Mouse (Mus musculus): Measurements from ENCODE around the gene Cacna1i. TPM values are rescaled to one million over a fixed set of nuclear protein-coding genes. Genes with fewer than 3 reads are reported as not detected.
A peak's percentile ranks its signal among the peaks of the same experiment; 100 is the strongest.

Cacna1i gene
- polyA plus RNA-seq, 1 experiment from 2014 or later, result 0.64 TPM

DNA sequence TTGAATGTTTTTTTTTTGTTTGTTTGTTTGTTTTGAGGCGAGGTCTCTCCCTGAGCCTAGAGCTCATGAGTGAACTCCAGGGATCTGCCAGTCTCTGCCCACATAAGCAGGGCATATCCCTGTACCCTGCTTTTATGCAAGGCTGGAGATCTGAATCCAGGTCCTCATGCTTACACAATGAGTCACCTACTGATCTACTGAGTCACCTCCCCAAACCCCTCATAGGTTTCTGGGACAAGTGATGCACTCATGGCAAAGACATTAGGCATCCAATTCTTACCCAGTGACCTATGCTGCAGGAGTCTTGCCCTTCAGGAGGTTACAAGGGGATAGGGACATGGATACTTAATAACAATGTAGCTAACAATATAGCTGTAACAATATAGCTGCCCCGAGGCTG is 100.1 kb downstream of the Cacna1i start:
- 84% methylated on average over 2 of the region's 2 CpGs for WGBS
- H3K4me3 ChIP-seq, result no peak overlapping the region
- no peaks in the 10 kb centered on the region for H3K36me3 ChIP-seq
- no peaks in the 10 kb centered on the region for H3K27me3 ChIP-seq
- ATAC-seq (ENCODE audit: low FRiP score, low read depth), result no peak
- no peak overlapping the region for H3K9ac ChIP-seq
- H3K27ac ChIP-seq (replicated peaks), result no peak overlapping the region
- no peaks in the 10 kb centered on the region for H3K4me1 ChIP-seq (replicated peaks)
- no peak overlapping the region for H3K4me2 ChIP-seq
- no peaks in the 10 kb centered on the region for H3K9me3 ChIP-seq

DNA sequence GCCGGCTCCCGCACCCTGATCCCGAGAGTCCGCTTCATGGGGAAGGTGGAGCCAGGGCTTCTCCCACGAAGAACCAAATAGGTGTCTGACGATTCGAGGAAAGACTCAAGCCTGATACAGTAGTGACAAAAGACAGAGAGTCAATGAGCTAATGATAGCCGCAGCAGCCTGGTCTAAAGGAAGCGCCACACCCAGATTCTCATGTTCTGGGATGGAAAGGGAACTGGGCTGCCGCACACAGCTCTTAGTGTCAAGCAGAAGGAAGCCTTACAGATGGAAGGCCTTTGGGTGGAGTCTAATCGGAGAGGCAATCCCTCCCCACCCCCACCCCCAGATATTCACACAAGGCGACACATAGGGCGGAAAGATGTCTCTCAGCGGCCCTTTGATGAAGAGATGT is 104.8 kb downstream of the Cacna1i start:
- H3K27me3 ChIP-seq, result no peaks in the 10 kb centered on the region
- H3K4me3 ChIP-seq, result no peak overlapping the region
- no peaks in the 10 kb centered on the region for H3K36me3 ChIP-seq
- no peaks in the 10 kb centered on the region for H3K9me3 ChIP-seq
- H3K27ac ChIP-seq (replicated peaks), result no peak overlapping the region
- no peak overlapping the region for H3K9ac ChIP-seq
- no peak for ATAC-seq (ENCODE audit: low FRiP score, low read depth)
- 91% methylated on average over 14 of the region's 14 CpGs for WGBS
- no peaks in the 10 kb centered on the region for H3K4me1 ChIP-seq (replicated peaks)
- no peak overlapping the region for H3K4me2 ChIP-seq

GRCm38 (mm10) chr15:80395035-80395434 is 108.0 kb downstream of the Cacna1i start:
- no peaks in the 10 kb centered on the region for H3K27me3 ChIP-seq
- WGBS, result 67% methylated on average over 19 of the region's 22 CpGs
- H3K9me3 ChIP-seq, result no peaks in the 10 kb centered on the region
- ATAC-seq (ENCODE audit: low FRiP score, low read depth), result no peak
- H3K9ac ChIP-seq, result no peak overlapping the region
- no peak overlapping the region for H3K27ac ChIP-seq (replicated peaks)
- no peak overlapping the region for H3K4me3 ChIP-seq
- no peaks in the 10 kb centered on the region for H3K36me3 ChIP-seq
- no peak overlapping the region for H3K4me2 ChIP-seq
- no peaks in the 10 kb centered on the region for H3K4me1 ChIP-seq (replicated peaks)

- Histone ChIP-seq H3K9ac (no peak overlapping the region), H3K27me3 (no peaks in the 10 kb centered on the region), H3K36me3 (no peaks in the 10 kb centered on the region), H3K4me1 (replicated peaks) (peaks cover 17% of the 10 kb centered on the region), H3K27ac (replicated peaks) (no peak overlapping the region), H3K4me2 (no peak overlapping the region), H3K4me3 (no peak overlapping the region), H3K9me3 (no peaks in the 10 kb centered on the region)
- 86% methylated on average over 1 of the region's 1 CpGs for WGBS
- ATAC-seq (ENCODE audit: low FRiP score, low read depth), result no peak
Observed at GRCm38 (mm10) chr15:80399451-80399850, 112.4 kb downstream of the Cacna1i start.

DNA sequence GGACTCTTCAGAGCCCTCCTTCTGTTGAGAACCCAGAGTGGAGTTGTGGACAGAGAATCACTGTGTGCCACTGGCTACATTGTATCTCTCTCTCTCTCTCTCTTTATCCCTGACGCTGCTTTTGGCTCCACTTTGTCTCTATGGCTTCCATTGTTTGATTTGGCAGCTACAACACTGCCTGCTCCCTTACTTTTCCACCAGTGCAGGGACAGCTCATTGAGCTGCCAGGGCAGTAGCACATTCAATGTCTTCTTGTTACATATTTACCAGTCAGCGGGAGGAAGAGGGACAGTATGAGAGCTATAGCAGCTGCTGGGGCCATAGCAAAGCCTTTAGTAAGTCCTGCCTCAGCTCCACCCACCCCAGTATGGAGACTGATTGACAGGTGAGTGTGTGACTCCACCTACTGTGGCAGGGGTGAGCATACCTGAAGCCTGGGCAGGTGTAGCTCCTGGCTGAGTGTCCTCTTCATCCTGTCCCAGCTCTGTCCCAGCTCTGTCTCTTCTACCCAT is 114.4 kb downstream of the Cacna1i start:
- H3K36me3 ChIP-seq, result no peaks in the 10 kb centered on the region
- peak; percentile 54 for ATAC-seq (ENCODE audit: low FRiP score, low read depth)
- no peak overlapping the region for H3K9ac ChIP-seq
- H3K27ac ChIP-seq (replicated peaks), result peak overlapping the region; percentile 56
- H3K4me1 ChIP-seq (replicated peaks), result peaks cover 17% of the 10 kb centered on the region
- 23% methylated on average over 2 of the region's 2 CpGs for WGBS
- H3K4me3 ChIP-seq, result no peak overlapping the region
- no peak overlapping the region for H3K4me2 ChIP-seq
- H3K27me3 ChIP-seq, result no peaks in the 10 kb centered on the region
- H3K9me3 ChIP-seq, result no peaks in the 10 kb centered on the region

DNA sequence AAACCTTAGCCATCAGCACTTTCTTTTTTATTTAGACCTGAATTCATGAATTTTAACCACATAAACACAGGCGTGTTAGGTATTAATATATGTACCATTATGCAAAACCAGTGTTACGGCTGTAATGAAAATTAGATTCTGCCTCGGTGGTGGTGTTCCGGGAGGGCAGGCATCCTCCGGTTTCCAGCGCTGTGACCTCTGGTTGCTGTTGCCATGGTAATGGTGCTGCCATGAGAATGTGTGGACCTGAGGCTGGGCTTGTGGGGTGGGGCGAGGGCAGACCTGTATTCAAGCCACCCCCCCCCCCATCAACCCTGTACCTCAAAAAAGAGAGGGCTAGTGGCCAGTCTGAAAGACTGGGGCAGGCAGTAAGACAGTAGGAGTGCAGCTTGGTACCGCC is 114.9 kb downstream of the Cacna1i start:
- H3K27ac ChIP-seq (replicated peaks), result no peak overlapping the region

DNA sequence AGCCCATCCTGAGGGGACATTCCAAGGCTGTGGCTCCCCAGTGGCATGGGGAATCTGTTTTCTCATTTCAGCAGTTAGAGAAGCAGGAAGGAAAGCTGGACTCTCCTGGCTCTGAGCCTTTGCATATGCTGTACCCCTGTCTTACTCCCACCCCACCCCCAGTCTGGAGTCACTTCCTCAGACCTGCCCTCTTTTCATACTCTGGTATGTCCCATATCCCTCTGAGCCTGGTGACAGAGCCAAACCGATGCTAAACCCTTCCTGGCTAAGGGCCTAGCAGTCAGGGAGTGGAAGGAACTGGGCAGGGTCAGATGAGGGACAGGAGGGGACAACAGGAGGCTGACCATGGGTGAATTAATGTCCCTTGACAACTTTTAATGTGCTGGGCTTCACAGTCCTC is 120.8 kb downstream of the Cacna1i start:
- H3K4me1 ChIP-seq (replicated peaks), result no peaks in the 10 kb centered on the region
- no peak for ATAC-seq (ENCODE audit: low FRiP score, low read depth)
- H3K27me3 ChIP-seq, result no peaks in the 10 kb centered on the region
- H3K4me2 ChIP-seq, result no peak overlapping the region
- no peak overlapping the region for H3K4me3 ChIP-seq
- WGBS, result 35% methylated on average over 1 of the region's 1 CpGs
- no peak overlapping the region for H3K27ac ChIP-seq (replicated peaks)
- H3K36me3 ChIP-seq, result no peaks in the 10 kb centered on the region
- H3K9me3 ChIP-seq, result no peaks in the 10 kb centered on the region
- no peak overlapping the region for H3K9ac ChIP-seq

More for the DNA sequence above, 114.9 kb downstream of the Cacna1i start:
- Histone ChIP-seq H3K9ac (no peak overlapping the region), H3K4me2 (no peak overlapping the region), H3K4me3 (no peak overlapping the region), H3K36me3 (no peaks in the 10 kb centered on the region), H3K4me1 (replicated peaks) (peaks cover 17% of the 10 kb centered on the region), H3K9me3 (no peaks in the 10 kb centered on the region), H3K27me3 (no peaks in the 10 kb centered on the region)
- ATAC-seq (ENCODE audit: low FRiP score, low read depth), result no peak
- 15% methylated on average over 8 of the region's 8 CpGs for WGBS

DNA sequence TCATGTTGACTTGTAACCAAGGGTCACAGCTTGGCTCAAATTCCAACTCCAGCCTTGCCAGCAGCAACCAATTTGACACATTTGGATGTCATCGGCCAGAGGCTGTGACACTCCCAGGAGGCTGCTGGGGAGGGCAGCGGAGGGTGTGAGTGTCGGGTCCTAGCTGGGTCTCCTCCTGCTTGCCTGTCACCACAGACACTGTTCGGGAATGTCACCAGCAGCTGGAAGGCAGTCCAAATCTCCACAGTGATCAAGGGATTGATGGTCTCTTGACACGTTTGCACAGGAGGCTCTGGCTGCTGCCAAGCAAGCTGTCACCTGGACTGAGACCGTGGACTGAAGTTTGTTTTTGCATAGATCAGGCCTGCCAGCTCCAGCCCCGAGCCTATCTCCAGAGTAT is 123.6 kb downstream of the Cacna1i start:
- 52% methylated on average over 7 of the region's 7 CpGs for WGBS
- no peak overlapping the region for H3K4me2 ChIP-seq

DNA sequence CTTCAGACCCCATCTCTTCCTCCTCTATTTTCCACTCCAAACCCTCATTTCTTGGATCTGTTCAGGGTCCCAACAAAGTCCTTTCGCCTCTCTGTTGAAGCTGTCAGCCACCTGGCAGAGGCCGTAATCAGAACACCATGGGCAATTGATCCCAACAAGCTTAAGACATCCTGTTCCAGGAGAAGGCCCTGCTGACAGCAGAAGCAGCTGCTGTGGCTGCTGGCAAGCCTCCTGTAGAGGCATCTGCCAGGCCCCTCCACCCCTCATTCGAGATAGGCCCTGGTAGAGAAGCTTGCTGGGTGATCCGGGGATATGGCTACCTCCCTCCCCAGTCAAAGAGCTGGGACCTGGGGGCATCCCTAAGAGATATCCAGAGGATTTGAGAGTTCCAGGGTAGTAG is 126.0 kb downstream of the Cacna1i start:
- ATAC-seq (ENCODE audit: low FRiP score, low read depth), result no peak
- Histone ChIP-seq H3K9ac (no peak overlapping the region), H3K4me1 (replicated peaks) (peaks cover 4% of the 10 kb centered on the region), H3K4me3 (no peak overlapping the region), H3K27me3 (no peaks in the 10 kb centered on the region), H3K27ac (replicated peaks) (no peak overlapping the region), H3K36me3 (no peaks in the 10 kb centered on the region), H3K9me3 (no peaks in the 10 kb centered on the region), H3K4me2 (no peak overlapping the region)
- WGBS, result 75% methylated on average over 4 of the region's 4 CpGs

More for the DNA sequence above, 123.6 kb downstream of the Cacna1i start:
- H3K9ac ChIP-seq, result no peak overlapping the region
- H3K9me3 ChIP-seq, result no peaks in the 10 kb centered on the region
- H3K27ac ChIP-seq (replicated peaks), result no peak overlapping the region
- peaks cover 4% of the 10 kb centered on the region; the same call in 1 of the 2 replicates for H3K4me1 ChIP-seq (replicated peaks)
- H3K4me3 ChIP-seq, result no peak overlapping the region
- no peaks in the 10 kb centered on the region for H3K36me3 ChIP-seq
- ATAC-seq (ENCODE audit: low FRiP score, low read depth), result no peak
- no peaks in the 10 kb centered on the region for H3K27me3 ChIP-seq

DNA sequence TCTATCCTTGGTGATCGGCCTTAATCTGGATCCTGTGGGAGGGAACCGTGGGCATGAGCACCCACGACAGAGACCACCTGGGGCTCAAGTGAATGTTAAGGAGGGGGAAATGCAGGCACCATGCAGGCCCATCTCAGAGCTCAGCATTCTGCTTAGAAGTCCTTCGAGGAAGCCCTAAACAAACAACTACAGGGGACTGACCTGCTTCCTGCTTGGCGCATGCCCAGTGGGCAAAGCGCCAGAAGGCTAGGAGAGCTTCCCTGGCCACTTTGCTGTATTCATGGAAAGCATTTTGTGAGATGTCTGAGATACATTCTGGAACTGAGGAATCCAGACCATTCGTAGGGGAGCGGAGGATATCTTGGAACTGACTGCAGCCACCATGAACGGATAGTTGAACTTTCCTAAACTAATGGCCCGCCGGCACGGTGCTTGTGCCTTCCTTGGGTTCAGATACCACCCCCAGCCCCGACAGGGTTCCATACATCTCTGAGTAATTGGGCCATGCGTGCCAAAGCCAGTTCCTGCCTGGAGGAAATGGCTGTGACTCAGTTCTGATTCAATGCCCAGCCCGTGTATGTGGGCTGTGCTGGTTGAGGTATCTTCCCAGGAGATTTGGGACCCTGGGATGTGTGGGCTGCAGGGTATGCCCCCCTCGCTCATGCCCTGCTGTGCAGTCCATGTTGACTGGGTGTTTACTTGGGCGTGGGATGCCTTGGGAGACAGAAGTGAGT is 127.1 kb downstream of the Cacna1i start:
- Histone ChIP-seq H3K9ac (no peak overlapping the region), H3K27me3 (no peaks in the 10 kb centered on the region), H3K36me3 (no peaks in the 10 kb centered on the region), H3K4me1 (replicated peaks) (peaks cover 4% of the 10 kb centered on the region), H3K27ac (replicated peaks) (no peak overlapping the region), H3K9me3 (no peaks in the 10 kb centered on the region), H3K4me2 (no peak overlapping the region), H3K4me3 (no peak overlapping the region)
- WGBS, result 80% methylated on average over 17 of the region's 17 CpGs
- no peak for ATAC-seq (ENCODE audit: low FRiP score, low read depth)

DNA sequence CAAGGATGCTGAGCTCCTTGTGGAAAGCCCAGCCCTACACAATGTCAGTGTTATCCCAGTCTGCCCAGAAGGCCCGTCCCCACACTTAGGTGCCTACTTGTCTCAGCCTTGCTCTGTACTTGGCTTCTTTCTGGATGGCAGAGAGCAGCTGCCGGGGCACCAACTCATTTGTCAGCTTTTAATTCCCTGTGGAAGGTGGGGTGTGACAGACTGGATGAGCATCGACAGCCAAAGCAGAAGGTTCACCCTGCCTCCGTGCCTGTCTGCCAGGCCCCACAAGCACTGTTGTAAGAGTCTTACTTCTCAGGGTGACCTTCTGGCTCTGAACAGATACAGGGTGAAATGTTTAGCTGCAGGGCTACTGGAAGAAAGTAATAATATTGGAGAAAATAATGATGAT is 128.1 kb downstream of the Cacna1i start:
- Histone ChIP-seq H3K27ac (replicated peaks) (no peak overlapping the region), H3K4me2 (no peak overlapping the region), H3K9ac (no peak overlapping the region), H3K36me3 (no peaks in the 10 kb centered on the region), H3K9me3 (no peaks in the 10 kb centered on the region), H3K4me3 (no peak overlapping the region), H3K4me1 (replicated peaks) (peaks cover 4% of the 10 kb centered on the region), H3K27me3 (no peaks in the 10 kb centered on the region)
- no peak for ATAC-seq (ENCODE audit: low FRiP score, low read depth)
- WGBS, result 64% methylated on average over 4 of the region's 4 CpGs

- peaks cover 4% of the 10 kb centered on the region for H3K4me1 ChIP-seq (replicated peaks)
- no peaks in the 10 kb centered on the region for H3K36me3 ChIP-seq
- H3K9me3 ChIP-seq, result no peaks in the 10 kb centered on the region
- no peak overlapping the region for H3K27ac ChIP-seq (replicated peaks)
- 53% methylated on average over 9 of the region's 9 CpGs for WGBS
- H3K4me3 ChIP-seq, result no peak overlapping the region
- H3K9ac ChIP-seq, result no peak overlapping the region
- H3K4me2 ChIP-seq, result no peak overlapping the region
- no peak for ATAC-seq (ENCODE audit: low FRiP score, low read depth)
- H3K27me3 ChIP-seq, result no peaks in the 10 kb centered on the region
Observed at GRCm38 (mm10) chr15:80417066-80417465, 130.0 kb downstream of the Cacna1i start.

GRCm38 (mm10) chr15:80418146-80418545 is 131.1 kb downstream of the Cacna1i start:
- 0 out of 2 replicates have a peak, but pooled peaks have one; percentile 23 for ATAC-seq (ENCODE audit: low FRiP score, low read depth)
- H3K27me3 ChIP-seq, result no peaks in the 10 kb centered on the region
- no peak overlapping the region for H3K27ac ChIP-seq (replicated peaks)
- no peak overlapping the region for H3K9ac ChIP-seq
- H3K9me3 ChIP-seq, result no peaks in the 10 kb centered on the region
- H3K4me1 ChIP-seq (replicated peaks), result peaks cover 4% of the 10 kb centered on the region
- no peak overlapping the region for H3K4me2 ChIP-seq
- no peaks in the 10 kb centered on the region for H3K36me3 ChIP-seq
- 67% methylated on average over 2 of the region's 2 CpGs for WGBS
- H3K4me3 ChIP-seq, result no peak overlapping the region

Data from hindbrain, embryonic 15.5 days (tissue).